Mouse (Mus musculus) forebrain, embryonic 15.5 days (tissue): ENCODE measurements around the gene Olfr889. TPM values are rescaled to one million over a fixed set of nuclear protein-coding genes. Genes with fewer than 3 reads are reported as not detected.
"Not testable (repeated sequence)": the region's sequence is repeated elsewhere in the genome, so short reads cannot be mapped to it uniquely, and the experiment has no call there.

Experiments used
- ATAC-seq: fragments of 200-750 bp; cut with Nextera tagmentation; replicated peaks from 2 replicates; pipeline ENCODE4 v1.8.0; 2017; ENCODE audit warnings: mild to moderate bottlenecking, moderate TSS enrichment, moderate library complexity
- H3K27ac ChIP-seq: fragments of 300-500 bp; sonication (generic); replicated peaks from 2 replicates; pipeline ENCODE4 v1.5.1; 2015; ENCODE audit warnings: mild to moderate bottlenecking, inconsistent platforms
- H3K27me3 ChIP-seq: fragments of 300-500 bp; sonication (generic); 2 replicates; pipeline ENCODE4 v1.6.1; 2015; ENCODE audit warnings: inconsistent platforms
- H3K36me3 ChIP-seq: fragments of 300-500 bp; sonication (generic); 2 replicates; pipeline ENCODE4 v1.6.1; 2015; ENCODE audit warnings: mild to moderate bottlenecking, inconsistent platforms
- H3K4me1 ChIP-seq: fragments of 300-500 bp; sonication (generic); 2 replicates; pipeline ENCODE4 v1.6.1; 2015; ENCODE audit warnings: inconsistent platforms
- H3K4me2 ChIP-seq: fragments of 300-500 bp; sonication (generic); replicated peaks from 2 replicates; pipeline ENCODE4 v1.6.1; 2015; ENCODE audit warnings: mild to moderate bottlenecking, inconsistent platforms
- H3K4me3 ChIP-seq: fragments of 300-500 bp; sonication (generic); 2 replicates; pipeline ENCODE4 v1.5.1; 2015; ENCODE audit warnings: mild to moderate bottlenecking, inconsistent platforms
- H3K9ac ChIP-seq: fragments of 300-500 bp; sonication (generic); replicated peaks from 2 replicates; pipeline ENCODE4 v1.6.1; 2015; ENCODE audit warnings: mild to moderate bottlenecking, inconsistent platforms
- H3K9me3 ChIP-seq: fragments of 300-500 bp; sonication (generic); 2 replicates; pipeline ENCODE4 v1.6.1; 2016; ENCODE audit warnings: inconsistent platforms
- WGBS: fragments of 180-500 bp; shearing (Covaris S2); methylation state at CpG from one replicate; pipeline ENCODE4 v1.1.7; 2015; ENCODE audit warnings: mixed read lengths; 5-methylcytosine and 5-hydroxymethylcytosine counted together
- polyA plus RNA-seq: library from polyadenylated mRNA; unstranded; fragments of >200 nt; fragmentation: Nextera tagmentation; extraction: Ambion mirVana; gene quantifications from 2 replicates; pipeline ENCODE4 v1.2.1, GENCODE M21; 2015

Gene Olfr889
- polyA plus RNA-seq, result 0.03 and 0.10 TPM in 2 replicates

DNA sequence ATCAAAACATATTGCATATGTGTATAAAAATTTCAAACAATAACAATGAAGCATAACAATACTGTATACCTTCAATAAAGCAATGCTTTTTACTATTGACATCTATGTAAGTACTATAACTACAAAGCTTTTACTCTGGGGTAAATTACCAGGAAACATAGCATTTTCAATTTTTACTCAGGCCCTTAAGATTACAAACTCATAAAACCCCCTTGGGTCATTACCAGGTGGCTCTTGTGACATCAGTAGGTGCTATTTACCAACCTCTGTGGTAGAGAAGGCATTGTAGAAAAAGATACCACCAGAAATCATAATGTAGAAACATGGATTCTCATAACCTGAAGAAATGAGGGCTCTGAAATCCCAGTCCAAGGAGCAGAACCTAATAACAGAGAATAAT is at the start of gene Olfr889:
Olfr889 (plus strand) TSS at position 301 of the 400 bp plus-strand sequence.
- no peak within 1 kb of the TSS for H3K4me3 ChIP-seq
- H3K9ac ChIP-seq, result no peak within 1 kb of the TSS
- ATAC-seq, result no peak
- no peak within 1 kb of the TSS for H3K4me2 ChIP-seq
- H3K27me3 ChIP-seq, result no peaks in the 10 kb centered on the region
- H3K9me3 ChIP-seq, result no peaks in the 10 kb centered on the region
- no peaks in the 10 kb centered on the region for H3K36me3 ChIP-seq
- H3K4me1 ChIP-seq, result no peaks in the 10 kb centered on the region
- H3K27ac ChIP-seq, result no peak within 1 kb of the TSS

DNA sequence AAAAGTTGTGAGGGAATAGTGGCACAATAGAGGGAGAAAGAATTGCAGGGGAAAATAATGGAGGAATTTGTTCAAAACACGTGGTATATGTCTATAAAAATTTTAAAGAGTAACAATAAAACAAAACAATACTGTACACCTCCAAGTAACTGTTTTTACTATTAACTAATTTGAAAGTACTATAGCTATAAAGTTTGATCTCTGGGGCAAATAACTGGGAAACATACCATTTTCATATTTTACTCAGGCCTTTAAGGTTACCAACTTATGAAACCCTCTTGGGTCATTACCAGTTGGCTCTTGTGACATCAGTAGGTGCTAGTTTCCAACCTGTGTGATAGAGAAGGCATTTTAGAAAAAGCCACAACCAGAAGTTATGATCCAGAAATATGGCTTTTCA is 31.2 kb upstream of the Olfr889 start, which contains the start of gene Olfr887:
Olfr887 (plus strand) TSS at position 301 of the 400 bp plus-strand sequence.
- 81% methylated on average over 1 of the region's 1 CpGs for WGBS
- Histone ChIP-seq H3K4me1 (no peaks in the 10 kb centered on the region), H3K4me3 (no peak within 1 kb of the TSS), H3K27ac (no peak within 1 kb of the TSS), H3K4me2 (no peak within 1 kb of the TSS), H3K9ac (no peak within 1 kb of the TSS), H3K9me3 (no peaks in the 10 kb centered on the region), H3K27me3 (no peaks in the 10 kb centered on the region), H3K36me3 (no peaks in the 10 kb centered on the region)
- ATAC-seq, result no peak

DNA sequence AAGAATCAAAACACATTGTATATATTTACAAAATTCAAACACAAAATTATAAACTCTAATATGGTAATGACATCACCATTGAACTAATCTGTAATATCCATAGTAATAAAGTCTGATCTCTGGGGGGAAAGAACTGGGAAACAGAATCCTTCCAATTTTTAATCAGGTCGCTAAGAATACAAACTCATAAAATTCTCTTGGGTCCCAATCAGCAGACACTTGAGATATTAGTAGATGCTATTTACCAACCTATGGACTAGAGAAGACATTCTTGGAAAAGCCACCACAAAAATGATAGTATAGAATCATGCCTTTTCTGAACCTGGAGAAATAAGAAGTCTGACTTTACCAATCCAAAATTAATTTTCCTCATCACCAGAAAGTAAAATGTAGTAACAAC is 7.2 kb upstream of the Olfr889 start, which contains the start of gene Olfr888:
Olfr888 (plus strand) TSS at position 301 of the 400 bp plus-strand sequence.
- Histone ChIP-seq H3K9ac (no peak within 1 kb of the TSS), H3K4me2 (no peak within 1 kb of the TSS), H3K4me3 (no peak within 1 kb of the TSS), H3K36me3 (no peaks in the 10 kb centered on the region), H3K27me3 (no peaks in the 10 kb centered on the region), H3K9me3 (no peaks in the 10 kb centered on the region), H3K4me1 (no peaks in the 10 kb centered on the region), H3K27ac (no peak within 1 kb of the TSS)
- ATAC-seq, result no peak
- WGBS, result 94% methylated on average over 1 of the region's 1 CpGs

DNA sequence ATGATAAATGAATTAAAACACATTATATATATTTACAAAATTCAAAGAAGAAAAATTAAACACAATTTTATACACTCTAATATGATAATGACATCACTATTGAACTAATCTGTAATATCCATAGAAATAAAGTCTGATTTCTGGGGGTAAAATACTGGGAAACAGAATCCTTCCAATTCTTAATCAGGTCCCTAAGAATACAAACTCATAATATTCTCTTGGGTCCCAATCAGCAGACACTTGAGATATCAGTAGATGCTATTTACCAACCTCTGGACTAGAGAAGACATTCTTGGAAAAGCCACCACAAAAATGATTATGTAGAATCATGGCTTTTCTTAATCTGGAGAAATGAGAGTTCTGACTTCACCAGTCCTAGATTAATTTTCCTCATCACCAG is 27.2 kb downstream of the Olfr889 start, which contains the start of gene Olfr890:
Olfr890 (plus strand) TSS at position 301 of the 400 bp plus-strand sequence.
- no peak within 1 kb of the TSS for H3K9ac ChIP-seq
- H3K4me3 ChIP-seq, result no peak within 1 kb of the TSS
- no peak for ATAC-seq
- H3K4me1 ChIP-seq, result no peaks in the 10 kb centered on the region
- no peaks in the 10 kb centered on the region for H3K36me3 ChIP-seq
- no peaks in the 10 kb centered on the region for H3K9me3 ChIP-seq
- no peak within 1 kb of the TSS for H3K4me2 ChIP-seq
- H3K27me3 ChIP-seq, result no peaks in the 10 kb centered on the region
- H3K27ac ChIP-seq, result no peak within 1 kb of the TSS

DNA sequence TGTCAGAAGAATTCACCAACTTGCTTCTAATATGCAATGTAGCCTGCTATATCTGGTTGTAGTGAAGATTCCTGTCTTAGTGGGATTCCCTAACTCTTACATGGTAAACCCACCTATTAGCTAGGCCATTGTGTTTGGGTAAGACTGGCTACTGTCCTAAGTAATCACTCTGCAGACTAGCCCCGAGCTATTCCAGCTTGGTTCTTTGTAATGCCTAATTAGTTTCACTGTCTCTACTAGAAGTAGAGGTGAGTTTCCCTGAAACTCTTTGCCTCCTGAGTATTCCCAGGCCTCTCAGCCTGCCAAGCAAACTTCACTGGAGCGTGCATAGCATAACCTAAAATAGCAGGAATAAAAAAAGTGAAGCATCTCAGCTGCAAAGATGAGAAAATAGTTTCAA is 53.3 kb downstream of the Olfr889 start:
- 42% methylated on average over 2 of the region's 2 CpGs for WGBS
- not testable (repeated sequence) for H3K36me3 ChIP-seq, H3K4me2 ChIP-seq, H3K27me3 ChIP-seq, H3K27ac ChIP-seq, H3K4me1 ChIP-seq, H3K9ac ChIP-seq, H3K4me3 ChIP-seq, ATAC-seq, H3K9me3 ChIP-seq

Other genes with a start within 250 kb of the Olfr889 start
- not detected in 2 replicates for gene Olfr145, start 218.5 kb upstream of the Olfr889 start, polyA plus RNA-seq
- not detected in 2 replicates for gene Olfr878, start 197.4 kb upstream of the Olfr889 start, polyA plus RNA-seq
- not detected in 2 replicates for gene Olfr881, start 123.4 kb upstream of the Olfr889 start, polyA plus RNA-seq
- not detected in 2 replicates for gene Olfr883, start 89.4 kb upstream of the Olfr889 start, polyA plus RNA-seq
- not detected in 2 replicates for gene Olfr884, start 68.6 kb upstream of the Olfr889 start, polyA plus RNA-seq
- gene Olfr885, start 53.9 kb upstream of the Olfr889 start, polyA plus RNA-seq, result not detected in 2 replicates
- not detected in 2 replicates for gene Olfr887, start 31.1 kb upstream of the Olfr889 start, polyA plus RNA-seq
- not detected in 2 replicates for gene Olfr888, start 7.1 kb upstream of the Olfr889 start, polyA plus RNA-seq
- gene Olfr890, start 27.3 kb downstream of the Olfr889 start, polyA plus RNA-seq, result not detected in 2 replicates
- gene Olfr891, start 65.6 kb downstream of the Olfr889 start, polyA plus RNA-seq, result not detected in 2 replicates
- not detected in 2 replicates for gene Olfr893, start 93.2 kb downstream of the Olfr889 start, polyA plus RNA-seq
- gene Olfr894, start 102.9 kb downstream of the Olfr889 start, polyA plus RNA-seq, result not detected in 2 replicates
- not detected in 2 replicates for gene Olfr143, start 137.6 kb downstream of the Olfr889 start, polyA plus RNA-seq
- not detected in 2 replicates for gene Olfr895, start 152.7 kb downstream of the Olfr889 start, polyA plus RNA-seq
- not detected in 2 replicates for gene Olfr896-ps1, start 175.9 kb downstream of the Olfr889 start, polyA plus RNA-seq
- gene Olfr25, start 213.9 kb downstream of the Olfr889 start, polyA plus RNA-seq, result not detected in 2 replicates
- not detected in 2 replicates for gene Olfr898, start 233.2 kb downstream of the Olfr889 start, polyA plus RNA-seq